ENCODE assay signal across 8 mouse cellular contexts in genomic region chr5:64536393-64537112, GRCm38 (mm10).
DNase-seq lines count a peak whose midpoint lies in the region; ATAC-seq and TF ChIP-seq lines count a peak whose summit lies in the region.

No protein-coding gene starts in this region.

- H3K4me3 ChIP-seq in neural tube, embryonic 15.5 days (replicated peaks), result no peak overlapping the region
- no peak overlapping the region for H3K4me3 ChIP-seq in embryonic facial prominence, embryonic 11.5 days (ENCODE audit: low read depth, low read length)
- H3K4me3 ChIP-seq in intestine, embryonic 14.5 days (ENCODE audit: low read depth, low read length), result no peak overlapping the region
- H3K4me3 ChIP-seq in lung, postnatal 0 days (ENCODE audit: low read depth, low read length), result no peak overlapping the region

- no peaks in the 10 kb centered on the region for H3K27me3 ChIP-seq in neural tube, embryonic 15.5 days (replicated peaks)
- H3K27me3 ChIP-seq in embryonic facial prominence, embryonic 11.5 days (ENCODE audit: control insufficient read depth, insufficient read depth, low read length), result no peaks in the 10 kb centered on the region
- no peaks in the 10 kb centered on the region for H3K27me3 ChIP-seq in intestine, embryonic 14.5 days (replicated peaks; ENCODE audit: control insufficient read depth, insufficient read depth, low read length)
- H3K27me3 ChIP-seq in lung, postnatal 0 days (replicated peaks; ENCODE audit: insufficient read depth, low read length), result no peaks in the 10 kb centered on the region

- no peaks in the 10 kb centered on the region for H3K9me3 ChIP-seq in neural tube, embryonic 15.5 days (replicated peaks)
- no peaks in the 10 kb centered on the region for H3K9me3 ChIP-seq in embryonic facial prominence, embryonic 11.5 days (replicated peaks; ENCODE audit: control insufficient read depth, low read length)
- H3K9me3 ChIP-seq in intestine, embryonic 14.5 days (ENCODE audit: control insufficient read depth, low read length), result no peaks in the 10 kb centered on the region
- no peaks in the 10 kb centered on the region for H3K9me3 ChIP-seq in lung, postnatal 0 days (ENCODE audit: low read length)

- no peak overlapping the region for H3K9ac ChIP-seq in neural tube, embryonic 15.5 days (replicated peaks)
- no peak overlapping the region for H3K9ac ChIP-seq in embryonic facial prominence, embryonic 11.5 days (replicated peaks; ENCODE audit: low read length)
- H3K9ac ChIP-seq in intestine, embryonic 14.5 days (ENCODE audit: low read length), result no peak overlapping the region
- H3K9ac ChIP-seq in lung, postnatal 0 days (replicated peaks; ENCODE audit: low read depth), result no peak overlapping the region

- TF ChIP-seq CTCF in lung, postnatal 0 days (IDR thresholded peaks at IDR 0.05), result no peak

- H3K4me1 ChIP-seq in neural tube, embryonic 15.5 days, result no peaks in the 10 kb centered on the region
- no peaks in the 10 kb centered on the region; the same call in 1 of the 2 replicates for H3K4me1 ChIP-seq in embryonic facial prominence, embryonic 11.5 days (ENCODE audit: control insufficient read depth, insufficient read depth, low read length)
- peaks cover 19% of the 10 kb centered on the region for H3K4me1 ChIP-seq in intestine, embryonic 14.5 days (replicated peaks; ENCODE audit: control insufficient read depth, insufficient read depth, low read length)
- no peaks in the 10 kb centered on the region for H3K4me1 ChIP-seq in lung, postnatal 0 days (ENCODE audit: insufficient read depth, low read depth, low read length)

- peak; percentile 41 for DNase-seq in neural tube, embryonic 10.5 days (ENCODE audit: extremely low spot score, low spot score)
- DNase-seq in embryonic facial prominence, embryonic 11.5 days (ENCODE audit: low spot score), result peak; percentile 9
- DNase-seq in intestine, embryonic 14.5 days (ENCODE audit: low spot score), result peak; percentile 79
- DNase-seq in lung, postnatal 0 days (ENCODE audit: low spot score), result peak; percentile 94
- no peak for DNase-seq in cerebellum, adult 11-12 months
- DNase-seq in frontal cortex, postnatal 25 days (ENCODE audit: low spot score in 2 of 2), result no peak

- H3K4me2 ChIP-seq in neural tube, embryonic 15.5 days, result no peak overlapping the region
- no peak overlapping the region for H3K4me2 ChIP-seq in embryonic facial prominence, embryonic 11.5 days (ENCODE audit: low read depth, low read length)
- peak overlapping the region; percentile 30 for H3K4me2 ChIP-seq in intestine, embryonic 14.5 days (ENCODE audit: low read length)
- H3K4me2 ChIP-seq in lung, postnatal 0 days (replicated peaks; ENCODE audit: low read depth, low read length), result peak overlapping the region; percentile 32; the same call in 1 of the 2 replicates

- no peak overlapping the region for H3K27ac ChIP-seq in neural tube, embryonic 15.5 days (replicated peaks)
- H3K27ac ChIP-seq in embryonic facial prominence, embryonic 11.5 days (replicated peaks; ENCODE audit: low read depth, low read length), result no peak overlapping the region
- H3K27ac ChIP-seq in intestine, embryonic 14.5 days (ENCODE audit: low read depth), result peak overlapping the region; percentile 63
- H3K27ac ChIP-seq in lung, postnatal 0 days (ENCODE audit: low read length), result no peak overlapping the region

- no peaks in the 10 kb centered on the region for H3K36me3 ChIP-seq in neural tube, embryonic 15.5 days
- H3K36me3 ChIP-seq in embryonic facial prominence, embryonic 11.5 days (replicated peaks; ENCODE audit: control insufficient read depth, insufficient read depth, low read depth, low read length), result no peaks in the 10 kb centered on the region
- H3K36me3 ChIP-seq in intestine, embryonic 14.5 days (ENCODE audit: control insufficient read depth, insufficient read depth, low read length), result no peaks in the 10 kb centered on the region
- H3K36me3 ChIP-seq in lung, postnatal 0 days (ENCODE audit: insufficient read depth, low read length), result no peaks in the 10 kb centered on the region

- 57% methylated on average over 20 of the region's 20 CpGs for WGBS in neural tube, embryonic 15.5 days
- 58% methylated on average over 20 of the region's 20 CpGs for WGBS in embryonic facial prominence, embryonic 11.5 days
- 18% methylated on average over 20 of the region's 20 CpGs for WGBS in intestine, embryonic 14.5 days
- 28% methylated on average over 20 of the region's 20 CpGs for WGBS in lung, postnatal 0 days

- no peak; the same call in 1 of the 2 replicates for TF ChIP-seq EP300 in lung, postnatal 0 days (IDR thresholded peaks at IDR 0.05)

- ATAC-seq in neural tube, embryonic 15.5 days (ENCODE audit: low FRiP score), result no peak
- ATAC-seq in embryonic facial prominence, embryonic 11.5 days (replicated peaks; ENCODE audit: insufficient number of reproducible peaks, low FRiP score, low TSS enrichment, low read depth), result no peak
- ATAC-seq in intestine, embryonic 14.5 days (replicated peaks; ENCODE audit: low FRiP score, low TSS enrichment, low read depth), result peak; percentile 88
- ATAC-seq in lung, postnatal 0 days, result peak; percentile 96
- ATAC-seq in megakaryocyte, adult 5-6 weeks (ENCODE audit: poor library complexity, severe bottlenecking), result no peak

Comparison
In these comparisons a context has a peak if more than half of its experiments do, and no peak if none do; other contexts are left out.
1. DNase-seq: peak in neural tube, embryonic 10.5 days (single experiment), embryonic facial prominence, embryonic 11.5 days (single experiment), intestine, embryonic 14.5 days (single experiment) and lung, postnatal 0 days (single experiment); none in cerebellum, adult 11-12 months (single experiment) and frontal cortex, postnatal 25 days (0 of 2).
2. ATAC-seq: peak in intestine, embryonic 14.5 days (single experiment) and lung, postnatal 0 days (single experiment); none in neural tube, embryonic 15.5 days (single experiment), embryonic facial prominence, embryonic 11.5 days (single experiment) and megakaryocyte, adult 5-6 weeks (single experiment).
3. H3K4me2 ChIP-seq: peak in intestine, embryonic 14.5 days (single experiment) and lung, postnatal 0 days (single experiment); none in neural tube, embryonic 15.5 days (single experiment) and embryonic facial prominence, embryonic 11.5 days (single experiment).